Mouse (Mus musculus) G1E (cell line): ENCODE data around the gene Tas2r118.

Experiments used
- CTCF ChIP-seq: IDR thresholded peaks from 2 replicates; pipeline ENCODE4 v1.5.1; 2012; ENCODE audit warnings: low read depth, low read length, inconsistent platforms, mixed read lengths
- GATA1 ChIP-seq: IDR thresholded peaks from 2 replicates; pipeline ENCODE4 v1.6.1; 2012; ENCODE audit warnings: borderline replicate concordance, low read length, inconsistent platforms, mixed read lengths
- GATA2 ChIP-seq: IDR thresholded peaks from 2 replicates; pipeline ENCODE4 v1.6.1; 2012; ENCODE audit warnings: low read depth, low read length, inconsistent platforms, borderline replicate concordance
- TAL1 ChIP-seq: conservative IDR thresholded peaks from 2 replicates; pipeline ENCODE4 v1.6.1; 2012; ENCODE audit warnings: low read depth, low read length, inconsistent platforms, mixed read lengths

DNA sequence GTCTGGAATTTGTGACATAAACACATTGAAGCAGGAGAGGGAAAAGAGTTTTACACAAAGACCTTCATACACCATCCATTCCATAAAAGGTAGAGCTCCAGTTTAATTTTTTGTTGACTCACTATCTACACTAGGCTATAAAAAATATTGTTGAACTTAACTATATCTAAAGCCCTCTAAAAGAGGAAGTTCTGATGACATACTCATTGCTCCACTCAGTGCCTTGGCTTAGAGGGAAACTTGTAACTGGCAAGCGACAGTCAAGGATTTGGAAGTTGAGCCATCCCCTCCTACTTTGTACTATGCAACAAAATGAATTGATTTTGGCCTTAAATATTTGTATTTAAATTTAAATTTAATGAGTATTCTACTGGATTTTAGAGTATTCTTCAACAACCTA lies 16.4 kb upstream of the Tas2r118 start:
- TF ChIP-seq TAL1 (no peak), CTCF (no peak), GATA1 (no peak), GATA2 (no peak)
